Mouse (Mus musculus): ENCODE measurements around the gene 1600002K03Rik. TPM values are rescaled to one million over a fixed set of nuclear protein-coding genes. Genes with fewer than 3 reads are reported as not detected.

The 1600002K03Rik gene
- 9.3 and 13.7 TPM in 2 replicates for polyA plus RNA-seq (2012; rRNA removed)

- no peak for DNase-seq (ENCODE audit: low read depth)
These were observed at the start of gene 1600002K03Rik for GRCm38 (mm10) chr10:80172527-80173292. Gene 1600002K03Rik, plus strand, starts transcription at chr10:80172944.

GRCm38 (mm10) chr10:80123932-80124562, 48.7 kb upstream of the 1600002K03Rik start:
- no peak for DNase-seq (ENCODE audit: low read depth)

- no peak for DNase-seq (ENCODE audit: low read depth)
These were observed 44.8 kb upstream of the 1600002K03Rik start for GRCm38 (mm10) chr10:80127920-80128319.

- DNase-seq (ENCODE audit: low read depth), result no peak
These were observed 42.9 kb upstream of the 1600002K03Rik start for GRCm38 (mm10) chr10:80129846-80130245.

- DNase-seq (ENCODE audit: low read depth), result no peak
These were observed 42.2 kb upstream of the 1600002K03Rik start for GRCm38 (mm10) chr10:80130403-80131031.

GRCm38 (mm10) chr10:80131316-80131951, 41.3 kb upstream of the 1600002K03Rik start:
- DNase-seq (ENCODE audit: low read depth), result no peak

- no peak for DNase-seq (ENCODE audit: low read depth)
These were observed 40.8 kb upstream of the 1600002K03Rik start for GRCm38 (mm10) chr10:80131952-80132350.

- no peak for DNase-seq (ENCODE audit: low read depth)
These were observed 39.4 kb upstream of the 1600002K03Rik start for GRCm38 (mm10) chr10:80133226-80133849.

GRCm38 (mm10) chr10:80134421-80134820, 38.3 kb upstream of the 1600002K03Rik start:
- no peak for DNase-seq (ENCODE audit: low read depth)

- DNase-seq (ENCODE audit: low read depth), result no peak
These were observed 37.6 kb upstream of the 1600002K03Rik start for GRCm38 (mm10) chr10:80135161-80135560.

GRCm38 (mm10) chr10:80135641-80136040, 37.1 kb upstream of the 1600002K03Rik start:
- DNase-seq (ENCODE audit: low read depth), result no peak

GRCm38 (mm10) chr10:80136179-80136951, 36.4 kb upstream of the 1600002K03Rik start:
- no peak for DNase-seq (ENCODE audit: low read depth)

GRCm38 (mm10) chr10:80136952-80137625, 35.7 kb upstream of the 1600002K03Rik start:
- DNase-seq (ENCODE audit: low read depth), result no peak

GRCm38 (mm10) chr10:80137626-80138552, 34.9 kb upstream of the 1600002K03Rik start:
- DNase-seq (ENCODE audit: low read depth), result no peak

GRCm38 (mm10) chr10:80138553-80139438, 33.9 kb upstream of the 1600002K03Rik start, which contains the start of gene Atp5d:
Gene Atp5d, plus strand, starts transcription at chr10:80138632.
- no peak for DNase-seq (ENCODE audit: low read depth)

- DNase-seq (ENCODE audit: low read depth), result no peak
These were observed 33.3 kb upstream of the 1600002K03Rik start for GRCm38 (mm10) chr10:80139439-80139775.

- DNase-seq (ENCODE audit: low read depth), result no peak
These were observed 32.6 kb upstream of the 1600002K03Rik start for GRCm38 (mm10) chr10:80139975-80140665.

- DNase-seq (ENCODE audit: low read depth), result no peak
These were observed 32.1 kb upstream of the 1600002K03Rik start, which contains the start of gene Cbarp for GRCm38 (mm10) chr10:80140666-80141035. Gene Cbarp, minus strand, starts transcription at chr10:80140835.

Data from gonadal fat pad, adult 2 months (tissue).